Mouse (Mus musculus) small intestine, adult 2 months (tissue): ENCODE results near the gene Prkch.

Experiments
- CTCF ChIP-seq: fragments of 200-500 bp; IDR thresholded peaks from 2 replicates; pipeline ENCODE4 v1.5.1; 2012; ENCODE audit warnings: low read depth, mild to moderate bottlenecking, control low read depth, inconsistent platforms, low read length, moderate library complexity, mixed read lengths; ENCODE audit not compliant: insufficient replicate concordance, insufficient read length; ENCODE audit errors: extremely low read depth
- POLR2A ChIP-seq: fragments of 200-500 bp; IDR thresholded peaks from 2 replicates; pipeline ENCODE4 v1.6.1; 2012; ENCODE audit warnings: low read depth, mild to moderate bottlenecking, control low read depth, inconsistent platforms, low read length, moderate library complexity

- TF ChIP-seq CTCF (no peak), POLR2A (no peak)
Observed at GRCm38 (mm10) chr12:73694690-73695089, 110.1 kb downstream of the Prkch start.
